Mouse (Mus musculus): ENCODE data around the gene Samsn1.

GRCm38 (mm10) chr16:75894263-75894901, 127.7 kb downstream of the Samsn1 start:
- TF ChIP-seq CTCF (IDR thresholded peaks at IDR 0.05; ENCODE audit: low read depth) (no peak), EP300 (IDR thresholded peaks at IDR 0.05; ENCODE audit: low read depth) (no peak)

Data from heart, postnatal 0 days (tissue).